Mouse (Mus musculus) embryonic fibroblast, embryonic 13.5 days (primary cell): ENCODE results near the gene Hoxa13.

Source experiments
- CTCF ChIP-seq: IDR thresholded peaks from 2 replicates; pipeline ENCODE4 v1.5.1; 2011; ENCODE audit warnings: mild to moderate bottlenecking, control low read depth, low read length, moderate library complexity, borderline replicate concordance; ENCODE audit not compliant: insufficient read depth
- POLR2A ChIP-seq: IDR thresholded peaks from 2 replicates; pipeline ENCODE4 v1.6.1; 2011; ENCODE audit warnings: low read depth, mild to moderate bottlenecking, control low read depth, low read length, moderate library complexity

- TF ChIP-seq POLR2A (no peak), CTCF (no peak)
Observed at GRCm38 (mm10) chr6:52261751-52262462, 1.2 kb upstream of the Hoxa13 start.
